Mouse (Mus musculus) ovary, postnatal 36 days (tissue): ENCODE data around the gene Immp2l.

Experiments used
- DNase-seq: peaks from one replicate; pipeline ENCODE4 v3.0.0; 2022; ENCODE audit warnings: low spot score, mixed read lengths

The Immp2l gene

DNA sequence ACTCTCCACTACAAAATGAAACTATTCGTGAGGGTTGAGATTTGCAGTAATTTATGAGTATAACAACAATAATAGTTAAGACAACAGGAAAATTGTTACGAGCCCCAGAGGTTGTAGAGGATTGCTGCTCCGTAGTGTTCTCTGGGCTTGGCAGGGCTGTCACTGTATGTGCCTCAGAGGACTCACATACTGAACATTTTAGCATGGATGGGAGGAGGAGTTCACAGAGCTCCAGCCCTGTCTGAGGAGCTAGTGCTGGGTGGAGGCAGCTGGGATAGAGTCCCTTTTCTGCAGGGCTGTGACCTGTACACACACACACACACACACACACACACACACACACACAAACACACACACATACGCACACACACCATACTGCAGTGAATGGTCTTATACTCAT lies 504.5 kb downstream of the Immp2l start:
- no peak for DNase-seq

DNA sequence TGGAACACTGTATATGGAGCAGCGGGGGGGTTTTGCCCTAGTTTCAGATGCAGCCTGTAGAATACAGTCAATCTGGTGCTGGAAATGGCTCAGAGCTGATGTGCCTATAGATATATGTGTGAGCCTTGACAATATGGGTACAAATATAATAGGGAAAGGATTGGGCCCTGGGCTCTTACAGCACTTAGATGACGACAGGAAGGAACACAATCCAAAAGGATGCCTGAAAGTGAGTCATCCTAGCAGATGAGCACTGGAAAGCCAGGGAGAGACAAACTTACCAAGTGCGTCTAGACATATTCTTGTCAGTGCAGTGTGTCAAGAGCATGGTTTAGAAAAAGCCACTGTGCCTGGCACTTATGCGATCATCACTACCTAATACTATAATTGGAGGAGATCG lies 516.1 kb downstream of the Immp2l start:
- no peak for DNase-seq

DNA sequence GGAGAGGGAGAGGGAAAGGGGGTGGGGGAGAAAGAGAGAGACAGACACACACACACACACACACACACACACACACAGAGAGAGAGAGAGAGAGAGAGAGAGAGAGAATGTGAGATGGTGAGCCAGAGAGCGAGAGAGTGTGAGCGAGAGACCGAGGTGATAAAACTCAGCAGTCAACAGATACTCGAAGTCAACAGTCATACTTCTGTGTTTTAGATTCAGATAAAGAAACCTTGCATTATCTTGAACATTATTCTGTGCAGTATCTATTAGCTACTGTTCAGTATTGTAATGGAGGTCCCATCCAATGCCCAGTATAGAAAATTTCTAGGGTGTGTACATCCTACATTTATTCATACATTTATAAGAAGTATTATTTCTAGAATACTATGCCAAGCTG lies 527.7 kb downstream of the Immp2l start:
- no peak for DNase-seq

DNA sequence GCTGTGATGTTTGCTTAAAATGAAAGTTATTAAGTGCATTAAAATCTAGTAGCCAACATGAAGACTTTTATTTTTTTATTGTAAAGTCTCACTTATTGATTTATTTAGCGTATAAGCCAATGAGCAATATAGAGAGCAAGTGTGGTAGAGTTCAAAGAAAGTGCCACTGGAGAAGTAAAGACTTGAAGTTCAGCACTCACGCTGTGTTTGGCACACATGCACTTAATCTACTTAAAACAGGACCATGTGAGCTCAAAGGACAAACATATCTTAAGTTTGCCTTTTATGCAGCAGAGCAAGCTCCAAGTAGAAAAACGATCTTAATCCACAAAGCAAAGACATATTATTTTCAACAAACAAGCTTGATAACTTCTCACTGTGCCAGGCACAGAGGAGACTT lies 533.9 kb downstream of the Immp2l start:
- DNase-seq = no peak

DNA sequence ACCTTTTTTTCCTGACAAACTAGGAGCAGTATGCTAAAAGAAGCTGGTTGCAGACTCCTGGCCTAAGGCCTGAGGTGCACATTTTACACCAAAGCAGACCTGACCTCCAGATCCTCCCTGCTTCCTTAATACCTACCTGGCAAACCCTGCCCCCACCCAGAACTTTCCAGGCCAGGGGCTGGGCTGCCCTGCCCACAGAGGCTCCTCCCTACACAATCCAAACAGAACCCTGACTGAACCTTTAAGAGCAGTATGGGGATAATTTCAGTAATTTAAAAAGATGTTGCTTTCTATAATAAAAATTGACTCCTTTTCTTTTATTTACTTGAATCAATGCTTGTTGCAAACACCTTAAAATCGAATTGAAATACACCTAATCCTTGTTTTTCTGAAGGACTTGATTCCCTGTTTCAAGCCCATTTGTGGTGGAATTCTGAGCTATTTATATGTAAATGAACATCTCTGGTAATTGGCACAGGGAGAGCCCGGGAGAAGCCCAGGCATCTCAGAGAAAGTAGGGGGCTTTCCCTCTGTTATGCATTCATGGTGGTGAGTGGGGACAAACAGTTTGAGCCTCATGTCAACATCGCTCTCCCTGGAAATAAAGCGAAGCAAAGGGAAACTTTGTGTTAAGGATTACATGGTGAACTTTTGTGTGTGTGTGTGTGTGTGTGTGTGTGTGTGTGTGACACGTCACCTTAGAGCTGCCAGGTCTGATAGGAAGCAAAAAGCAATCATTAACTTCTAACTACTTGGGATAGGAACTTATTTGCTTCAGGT lies 535.3 kb downstream of the Immp2l start:
- DNase-seq = no peak

- DNase-seq = peak; percentile 3
These were observed 541.9 kb downstream of the Immp2l start for GRCm38 (mm10) chr12:41565540-41566432.

- DNase-seq = no peak
These were observed 542.5 kb downstream of the Immp2l start for GRCm38 (mm10) chr12:41566433-41566794.

- no peak for DNase-seq
These were observed 549.9 kb downstream of the Immp2l start for GRCm38 (mm10) chr12:41573754-41574153.

DNA sequence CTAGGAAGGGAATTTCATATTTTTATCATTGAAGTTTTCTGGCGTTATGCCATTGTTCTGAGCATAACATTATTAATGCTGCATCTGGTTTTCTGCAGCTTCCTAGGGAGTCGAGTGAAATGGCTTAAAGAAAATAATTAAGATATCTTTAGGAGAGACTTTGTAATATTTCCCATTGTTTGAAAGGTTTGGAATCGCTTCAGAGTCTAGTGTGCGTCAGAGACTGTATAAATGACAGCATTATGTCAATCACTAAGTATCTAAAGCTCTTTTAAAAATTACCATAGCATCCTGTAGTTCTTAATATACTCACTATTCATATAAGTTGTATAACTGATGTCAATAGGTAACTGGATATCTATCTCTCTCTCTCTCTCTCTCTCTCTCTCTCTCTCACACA lies 551.3 kb downstream of the Immp2l start:
- DNase-seq = no peak

GRCm38 (mm10) chr12:41593401-41593800 lies 569.5 kb downstream of the Immp2l start:
- DNase-seq = no peak

DNA sequence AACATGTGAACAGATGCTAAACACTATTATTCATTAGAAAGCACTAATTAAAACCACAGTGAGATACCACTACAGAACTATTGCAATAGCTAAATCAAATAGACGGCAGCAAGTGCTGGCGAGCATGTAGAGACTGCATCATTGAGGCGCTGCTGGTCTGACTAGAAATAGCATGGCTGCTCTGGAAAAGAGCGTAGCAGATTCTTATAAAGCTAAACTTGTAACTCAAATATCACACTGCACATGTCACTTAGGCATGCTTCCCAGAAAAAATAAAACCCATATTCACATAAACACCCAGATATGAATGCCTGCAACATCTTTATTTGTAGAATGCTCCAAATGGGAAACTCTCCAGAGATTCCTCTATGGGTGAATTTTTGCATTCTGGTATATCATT lies 570.1 kb downstream of the Immp2l start:
- no peak for DNase-seq

GRCm38 (mm10) chr12:41615271-41615670 lies 591.4 kb downstream of the Immp2l start:
- DNase-seq = no peak

DNA sequence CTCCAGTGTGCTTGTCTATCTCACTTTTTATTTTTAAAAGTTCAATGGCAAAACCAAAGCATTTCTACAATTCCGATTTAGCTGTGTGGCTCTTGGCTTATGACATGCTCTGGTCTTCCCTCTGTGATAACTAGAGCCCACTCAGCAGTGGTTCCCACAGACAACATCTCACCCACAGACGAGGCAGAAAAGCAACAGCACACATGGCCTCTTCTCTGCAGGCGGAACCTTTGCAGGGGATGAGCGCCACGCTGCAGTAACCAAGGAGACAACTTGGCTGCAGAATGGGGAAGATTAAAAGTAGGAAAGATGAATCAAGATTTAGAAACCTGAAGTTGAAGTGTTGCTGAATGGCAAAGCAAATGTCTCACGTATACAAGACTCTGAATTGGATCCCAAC lies 597.5 kb downstream of the Immp2l start:
- no peak for DNase-seq

DNA sequence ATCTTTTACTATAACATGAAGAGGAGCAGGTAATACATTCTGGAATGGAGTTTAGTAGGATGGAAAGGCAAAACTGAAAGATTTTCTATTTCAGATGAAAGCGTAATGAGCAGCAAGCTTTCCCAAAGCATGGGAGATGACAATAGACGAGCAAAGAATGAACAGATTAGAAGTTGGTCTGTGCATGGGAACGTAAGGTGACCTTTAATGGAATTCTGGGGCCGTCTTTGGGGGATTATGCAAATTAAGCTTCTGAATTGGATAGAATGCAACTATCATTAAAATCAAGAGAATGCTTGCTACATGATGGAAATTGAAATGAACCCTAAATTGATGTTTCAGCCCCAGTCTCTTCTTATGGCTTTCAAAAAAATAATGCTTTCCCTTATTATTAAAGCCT lies 619.4 kb downstream of the Immp2l start:
- no peak for DNase-seq

GRCm38 (mm10) chr12:41644802-41645551 lies 621.1 kb downstream of the Immp2l start:
- no peak for DNase-seq

DNA sequence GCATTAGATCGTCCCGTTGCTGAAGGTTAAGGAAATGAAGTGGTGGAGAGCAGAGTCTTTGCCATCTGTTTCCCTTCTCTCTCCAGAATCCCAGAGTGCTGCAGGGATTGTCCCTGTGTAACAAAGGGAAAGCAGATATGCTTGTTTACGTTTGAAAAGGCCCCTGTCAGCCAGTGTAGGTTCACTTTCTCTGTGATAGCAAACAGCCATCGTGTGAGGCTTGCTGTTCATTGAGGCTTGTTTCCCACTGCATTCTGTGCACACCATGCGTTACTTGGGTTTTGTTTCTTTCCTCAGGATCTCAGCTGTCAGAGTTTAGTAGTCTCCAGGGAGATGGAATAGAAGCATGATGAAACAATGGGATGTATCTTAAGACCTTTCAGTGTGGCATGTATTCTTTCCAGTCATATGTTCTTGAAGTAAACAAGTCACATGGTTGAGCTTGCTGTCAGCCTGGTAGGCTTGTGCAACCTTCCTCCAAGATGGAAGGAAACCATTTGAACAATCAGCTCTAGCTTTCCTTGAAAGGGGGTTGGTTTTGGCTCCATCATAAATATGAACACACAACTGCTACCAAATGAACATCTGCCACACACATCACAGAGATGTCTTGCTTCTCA lies 623.2 kb downstream of the Immp2l start:
- DNase-seq = no peak

GRCm38 (mm10) chr12:41647675-41648074 lies 623.8 kb downstream of the Immp2l start:
- no peak for DNase-seq

DNA sequence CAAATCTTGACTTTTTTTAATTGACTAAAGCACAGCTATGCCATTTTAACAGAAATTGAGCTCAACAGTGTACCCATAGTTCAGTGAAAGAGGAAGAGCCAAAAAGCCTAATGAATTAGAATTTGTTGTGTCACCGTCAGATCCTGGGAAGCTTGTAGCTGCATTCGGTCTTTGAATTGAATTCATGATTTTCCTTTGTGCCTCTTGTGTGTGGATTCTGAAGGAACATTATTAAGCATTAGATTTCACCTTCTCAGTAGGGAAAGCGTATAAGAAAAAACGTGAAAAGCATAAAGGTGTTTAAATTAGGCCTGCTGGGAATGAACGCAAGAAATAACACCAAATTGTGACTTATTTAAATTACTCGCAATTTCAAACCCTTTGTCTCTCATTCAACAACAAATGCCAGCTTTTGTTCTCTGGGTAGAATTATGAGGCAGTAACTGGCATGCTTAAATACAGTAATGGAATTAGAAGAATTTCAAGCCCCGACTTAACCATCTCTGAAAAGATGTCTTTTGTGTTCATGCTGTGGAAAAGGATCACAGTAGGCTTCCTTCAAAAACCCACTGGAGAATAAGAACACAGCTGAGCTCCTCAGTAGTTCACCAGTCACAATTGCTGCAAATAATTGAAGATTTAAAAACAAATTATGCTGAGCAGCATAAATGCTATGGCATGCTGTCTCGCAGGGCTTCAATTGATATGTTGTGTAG lies 626.1 kb downstream of the Immp2l start:
- DNase-seq = no peak

DNA sequence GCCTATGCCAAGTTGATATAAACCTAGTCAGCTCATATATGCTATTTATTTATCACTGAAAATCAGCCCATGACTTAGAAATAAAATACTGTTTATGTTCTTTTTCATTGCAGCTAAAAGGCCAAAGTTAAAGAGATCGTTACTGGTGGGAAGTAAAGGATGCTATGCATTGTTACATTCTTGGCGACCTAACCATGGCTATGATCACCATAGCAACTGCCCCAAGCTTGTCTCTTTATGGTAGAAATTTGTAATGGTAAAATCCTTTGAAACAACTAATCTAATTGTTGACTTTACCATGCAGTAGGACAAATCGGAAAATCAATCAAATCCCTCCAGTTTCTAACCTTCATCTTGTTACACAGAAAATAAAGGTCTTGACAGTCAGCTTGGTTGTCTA lies 644.4 kb downstream of the Immp2l start:
- DNase-seq = no peak

- DNase-seq = no peak
These were observed 645.6 kb downstream of the Immp2l start for GRCm38 (mm10) chr12:41669481-41669880.

DNA sequence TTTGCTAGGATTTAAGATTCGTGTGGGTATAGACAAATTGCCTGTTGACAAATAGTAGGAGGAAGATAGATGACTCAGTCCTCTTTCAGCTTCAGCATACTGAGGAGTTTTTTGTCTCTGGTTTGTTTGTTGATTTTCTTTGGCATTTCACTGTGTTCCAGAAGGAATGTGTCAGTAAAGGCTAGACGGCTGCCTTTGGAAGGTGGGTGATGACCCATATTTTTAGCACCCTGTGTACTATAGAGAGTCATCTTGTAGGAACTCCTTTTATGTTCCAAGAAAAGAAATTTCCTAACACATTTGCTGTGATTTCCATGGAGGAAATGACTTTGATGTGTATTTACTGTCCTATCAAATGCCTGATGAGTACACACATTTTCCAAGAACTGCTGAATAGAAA lies 651.0 kb downstream of the Immp2l start:
- no peak for DNase-seq

DNA sequence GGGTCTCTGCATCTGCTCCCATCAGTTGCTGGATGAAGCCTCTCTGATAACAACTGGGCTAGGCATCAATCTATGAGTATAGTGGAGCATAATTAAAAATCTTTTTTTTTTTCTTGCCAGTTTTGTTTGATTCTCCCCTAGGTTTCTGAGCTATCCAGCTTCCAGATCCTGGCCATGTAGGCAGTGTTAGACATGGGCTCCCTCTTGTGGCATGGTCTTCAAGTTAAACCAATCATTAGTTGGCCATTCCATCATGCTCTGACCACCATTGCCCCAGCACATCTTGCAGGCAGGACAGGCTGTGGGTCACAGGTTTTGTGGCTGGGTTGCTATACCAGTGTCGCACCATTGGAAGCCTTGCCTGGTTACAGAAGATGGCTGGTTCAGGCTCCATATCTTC lies 656.3 kb downstream of the Immp2l start:
- DNase-seq = no peak
